Comparison of ENCODE assay signal across 9 mouse cellular contexts in genomic region chr12:78747406-78747805, GRCm38 (mm10). TPM values are rescaled to one million over a fixed set of nuclear protein-coding genes. Genes with fewer than 3 reads are reported as not detected.
DNase-seq lines count a peak whose midpoint lies in the region; ATAC-seq and TF ChIP-seq lines count a peak whose summit lies in the region.
"Had no signal": no experiment of that assay in that cellular context is flagged by ENCODE, and none has a peak within 500 bp of the region (broad histone marks: within the 10 kb centered on the region; RNA-seq: fewer than 3 reads in every experiment).

No protein-coding gene starts in this region.

- no peak overlapping the region for H3K9ac ChIP-seq in hindbrain, embryonic 13.5 days
- H3K9ac ChIP-seq in hindbrain, embryonic 16.5 days (ENCODE audit: low read depth, low read length) = no peak overlapping the region
- H3K9ac ChIP-seq in neural tube, embryonic 12.5 days = no peak overlapping the region
- H3K9ac ChIP-seq in liver, embryonic 16.5 days (ENCODE audit: low read depth, low read length) = no peak overlapping the region

- TF ChIP-seq CTCF in thymus, adult 2 months (IDR thresholded peaks at IDR 0.05; ENCODE audit: borderline replicate concordance, control insufficient read depth, extremely low read depth, insufficient read depth, low read length, poor library complexity) = no peak

- peaks cover 9% of the 10 kb centered on the region for H3K4me1 ChIP-seq in hindbrain, embryonic 13.5 days (replicated peaks)
- H3K4me1 ChIP-seq in hindbrain, embryonic 16.5 days (ENCODE audit: control insufficient read depth, insufficient read depth, low read depth, low read length) = peaks cover 3% of the 10 kb centered on the region
- H3K4me1 ChIP-seq in neural tube, embryonic 12.5 days = no peaks in the 10 kb centered on the region
- H3K4me1 ChIP-seq in liver, embryonic 16.5 days (ENCODE audit: control insufficient read depth, low read depth, low read length) = peaks cover 7% of the 10 kb centered on the region
- H3K4me1 ChIP-seq in thymus, adult 2 months (replicated peaks; ENCODE audit: control insufficient read depth, insufficient read depth, low read length) = peaks cover 3% of the 10 kb centered on the region

- no peak overlapping the region for H3K27ac ChIP-seq in hindbrain, embryonic 13.5 days
- no peak overlapping the region for H3K27ac ChIP-seq in hindbrain, embryonic 16.5 days (ENCODE audit: low read depth, low read length)
- no peak overlapping the region for H3K27ac ChIP-seq in neural tube, embryonic 12.5 days
- H3K27ac ChIP-seq in liver, embryonic 16.5 days (ENCODE audit: low read length) = no peak overlapping the region
- no peak overlapping the region for H3K27ac ChIP-seq in thymus, adult 2 months (ENCODE audit: control insufficient read depth, insufficient read depth, low read length)
- H3K27ac ChIP-seq: kidney, postnatal 0 days; macrophage had no signal

- no peak for DNase-seq in neural tube, embryonic 10.5 days (ENCODE audit: extremely low spot score, low spot score)
- no peak for DNase-seq in thymus, adult 2 months
- DNase-seq in layer of hippocampus, adult 11-12 months (ENCODE audit: low spot score) = no peak

- H3K4me2 ChIP-seq in hindbrain, embryonic 13.5 days = no peak overlapping the region
- no peak overlapping the region for H3K4me2 ChIP-seq in hindbrain, embryonic 16.5 days (ENCODE audit: low read length)
- H3K4me2 ChIP-seq in neural tube, embryonic 12.5 days (replicated peaks) = peak overlapping the region; percentile 94
- H3K4me2 ChIP-seq in liver, embryonic 16.5 days (ENCODE audit: low read depth, low read length) = peak overlapping the region; percentile 100

- WGBS in hindbrain, embryonic 13.5 days = 49% methylated on average over 1 of the region's 1 CpGs
- 73% methylated on average over 1 of the region's 1 CpGs for WGBS in hindbrain, embryonic 16.5 days
- WGBS in neural tube, embryonic 12.5 days = 50% methylated on average over 1 of the region's 1 CpGs
- WGBS in liver, embryonic 16.5 days (ENCODE audit: insufficient replicate concordance) = 46% methylated on average over 1 of the region's 1 CpGs
- 81% methylated on average over 1 of the region's 1 CpGs for WGBS in thymus, adult 2 months

- peaks cover 6% of the 10 kb centered on the region; the same call in 1 of the 2 replicates for H3K27me3 ChIP-seq in hindbrain, embryonic 13.5 days
- H3K27me3 ChIP-seq in hindbrain, embryonic 16.5 days (replicated peaks; ENCODE audit: control insufficient read depth, insufficient read depth, low read length) = no peaks in the 10 kb centered on the region
- H3K27me3 ChIP-seq in neural tube, embryonic 12.5 days (replicated peaks) = no peaks in the 10 kb centered on the region
- no peaks in the 10 kb centered on the region for H3K27me3 ChIP-seq in liver, embryonic 16.5 days (ENCODE audit: control insufficient read depth, insufficient read depth, low read depth, low read length)
- no peaks in the 10 kb centered on the region for H3K27me3 ChIP-seq in thymus, adult 2 months (ENCODE audit: control insufficient read depth, insufficient read depth, low read length)

- no peaks in the 10 kb centered on the region for H3K9me3 ChIP-seq in hindbrain, embryonic 13.5 days
- no peaks in the 10 kb centered on the region for H3K9me3 ChIP-seq in hindbrain, embryonic 16.5 days (ENCODE audit: control insufficient read depth, low read length)
- no peaks in the 10 kb centered on the region for H3K9me3 ChIP-seq in neural tube, embryonic 12.5 days
- H3K9me3 ChIP-seq in liver, embryonic 16.5 days (replicated peaks; ENCODE audit: control insufficient read depth, low read length) = no peaks in the 10 kb centered on the region

- H3K4me3 ChIP-seq in hindbrain, embryonic 13.5 days = peak overlapping the region; percentile 82; the same call in 1 of the 2 replicates
- H3K4me3 ChIP-seq in hindbrain, embryonic 16.5 days (ENCODE audit: low read length) = no peak overlapping the region
- H3K4me3 ChIP-seq in neural tube, embryonic 12.5 days = no peak overlapping the region
- H3K4me3 ChIP-seq in liver, embryonic 16.5 days (ENCODE audit: low read depth, low read length) = no peak overlapping the region
- no peak overlapping the region for H3K4me3 ChIP-seq in thymus, adult 2 months (ENCODE audit: control insufficient read depth, insufficient read depth, low read length)

- no peaks in the 10 kb centered on the region for H3K36me3 ChIP-seq in hindbrain, embryonic 13.5 days
- no peaks in the 10 kb centered on the region for H3K36me3 ChIP-seq in hindbrain, embryonic 16.5 days (ENCODE audit: control insufficient read depth, insufficient read depth, low read length)
- H3K36me3 ChIP-seq in neural tube, embryonic 12.5 days = no peaks in the 10 kb centered on the region
- H3K36me3 ChIP-seq in liver, embryonic 16.5 days (ENCODE audit: control insufficient read depth, insufficient read depth) = no peaks in the 10 kb centered on the region
- H3K36me3 ChIP-seq in thymus, adult 2 months (ENCODE audit: control insufficient read depth, insufficient read depth, low read length) = no peaks in the 10 kb centered on the region

- ATAC-seq in hindbrain, embryonic 13.5 days (ENCODE audit: low FRiP score) = no peak
- ATAC-seq in hindbrain, embryonic 16.5 days = no peak
- ATAC-seq in neural tube, embryonic 12.5 days (ENCODE audit: low FRiP score, low read depth) = no peak
- no peak for ATAC-seq in liver, embryonic 16.5 days (ENCODE audit: low read depth)

- TF ChIP-seq POLR2A in thymus, adult 2 months (IDR thresholded peaks at IDR 0.05; ENCODE audit: control insufficient read depth, extremely low read depth, insufficient read depth, low read length, poor library complexity) = no peak

RNA-seq across cellular contexts. Expression of gene Mpp5, which starts 1.3 kb away (rescaled TPM):
- polyA plus RNA-seq in hindbrain, embryonic 13.5 days (2015; fragmentation: Nextera tagmentation; extraction: Ambion mirVana) = 18.8 and 21.7 TPM in 2 replicates
- polyA plus RNA-seq in hindbrain, embryonic 16.5 days (2015; fragmentation: Nextera tagmentation; extraction: Ambion mirVana) = 15.5 and 15.9 TPM in 2 replicates
- polyA plus RNA-seq in neural tube, embryonic 12.5 days (2016; fragmentation: Nextera tagmentation; extraction: Ambion mirVana) = 22.2 and 23.8 TPM in 2 replicates
- 5.3 and 8.5 TPM in 2 replicates for polyA plus RNA-seq in liver, embryonic 16.5 days (2015; fragmentation: Nextera tagmentation; extraction: Ambion mirVana)
- polyA plus RNA-seq in thymus, adult 2 months (2012; rRNA removed) = 1.7 and 1.8 TPM in 2 replicates

RNA-seq across cellular contexts. Expression of gene Fam71d, which starts 56.1 kb away (rescaled TPM):
- polyA plus RNA-seq in hindbrain, embryonic 13.5 days (2015; fragmentation: Nextera tagmentation; extraction: Ambion mirVana) = 0.78 TPM in 1 of 2 replicates, not detected in the other
- polyA plus RNA-seq in hindbrain, embryonic 16.5 days (2015; fragmentation: Nextera tagmentation; extraction: Ambion mirVana) = 0.40 TPM in 1 of 2 replicates, not detected in the other
- 0.20 TPM in 1 of 2 replicates, not detected in the other for polyA plus RNA-seq in neural tube, embryonic 12.5 days (2016; fragmentation: Nextera tagmentation; extraction: Ambion mirVana)
- not detected in 2 replicates for polyA plus RNA-seq in liver, embryonic 16.5 days (2015; fragmentation: Nextera tagmentation; extraction: Ambion mirVana)
- polyA plus RNA-seq in thymus, adult 2 months (2012; rRNA removed) = not detected in 2 replicates
- polyA plus RNA-seq: kidney, postnatal 0 days; macrophage had no signal

Comparison
In these comparisons a context has a peak if more than half of its experiments do, and no peak if none do; other contexts are left out.
1. H3K4me2 ChIP-seq: peak in neural tube, embryonic 12.5 days (single experiment) and liver, embryonic 16.5 days (single experiment); none in hindbrain, embryonic 13.5 days (single experiment) and hindbrain, embryonic 16.5 days (single experiment).